Mouse (Mus musculus): ENCODE data around the gene Ezr. TPM values are rescaled to one million over a fixed set of nuclear protein-coding genes. Genes with fewer than 3 reads are reported as not detected.
"Not testable (repeated sequence)": the region's sequence is repeated elsewhere in the genome, so short reads cannot be mapped to it uniquely, and the experiment has no call there.

The Ezr gene
- polyA plus RNA-seq, 1 experiment from 2014 or later, result 59.1 TPM

- DNase-seq (ENCODE audit: low spot score), result peak; percentile 33
- H3K4me1 ChIP-seq (ENCODE audit: control insufficient read depth, insufficient read depth, low read length); H3K27ac ChIP-seq (replicated peaks; ENCODE audit: low read depth, low read length); H3K9me3 ChIP-seq (ENCODE audit: control insufficient read depth, low read length); H3K27me3 ChIP-seq (replicated peaks; ENCODE audit: control insufficient read depth, insufficient read depth, low read length); H3K4me3 ChIP-seq (ENCODE audit: low read depth, low read length); H3K9ac ChIP-seq (ENCODE audit: low read depth, low read length); H3K36me3 ChIP-seq (ENCODE audit: control insufficient read depth, insufficient read depth, low read length); H3K4me2 ChIP-seq (ENCODE audit: low read depth, low read length): not testable (repeated sequence)
- peak; percentile 72; the same call in 1 of the 2 replicates for ATAC-seq (ENCODE audit: low read depth)
- WGBS, result 75% methylated on average over 1 of the region's 4 CpGs
Measured at GRCm38 (mm10) chr17:6697224-6697775, 85.3 kb downstream of the Ezr start.

- not testable (repeated sequence) for H3K4me3 ChIP-seq (ENCODE audit: low read depth, low read length); H3K4me2 ChIP-seq (ENCODE audit: low read depth, low read length); H3K9me3 ChIP-seq (ENCODE audit: control insufficient read depth, low read length); DNase-seq (ENCODE audit: low spot score); ATAC-seq (ENCODE audit: low read depth); H3K9ac ChIP-seq (ENCODE audit: low read depth, low read length); H3K27me3 ChIP-seq (replicated peaks; ENCODE audit: control insufficient read depth, insufficient read depth, low read length); H3K4me1 ChIP-seq (ENCODE audit: control insufficient read depth, insufficient read depth, low read length); H3K36me3 ChIP-seq (ENCODE audit: control insufficient read depth, insufficient read depth, low read length); H3K27ac ChIP-seq (replicated peaks; ENCODE audit: low read depth, low read length)
- WGBS, result 44% methylated on average over 6 of the region's 8 CpGs
Measured at GRCm38 (mm10) chr17:6696521-6696920, 86.1 kb downstream of the Ezr start.

GRCm38 (mm10) chr17:6695712-6696111 is 86.9 kb downstream of the Ezr start:
- 80% methylated on average over 8 of the region's 9 CpGs for WGBS
- H3K4me3 ChIP-seq (ENCODE audit: low read depth, low read length); H3K9ac ChIP-seq (ENCODE audit: low read depth, low read length); H3K27ac ChIP-seq (replicated peaks; ENCODE audit: low read depth, low read length); DNase-seq (ENCODE audit: low spot score); H3K36me3 ChIP-seq (ENCODE audit: control insufficient read depth, insufficient read depth, low read length); H3K27me3 ChIP-seq (replicated peaks; ENCODE audit: control insufficient read depth, insufficient read depth, low read length); H3K4me2 ChIP-seq (ENCODE audit: low read depth, low read length); ATAC-seq (ENCODE audit: low read depth); H3K4me1 ChIP-seq (ENCODE audit: control insufficient read depth, insufficient read depth, low read length); H3K9me3 ChIP-seq (ENCODE audit: control insufficient read depth, low read length): not testable (repeated sequence)

GRCm38 (mm10) chr17:6691596-6691995 is 91.0 kb downstream of the Ezr start:
- WGBS, result 8% methylated on average over 2 of the region's 2 CpGs
- H3K27ac ChIP-seq (replicated peaks; ENCODE audit: low read depth, low read length); H3K4me3 ChIP-seq (ENCODE audit: low read depth, low read length); H3K27me3 ChIP-seq (replicated peaks; ENCODE audit: control insufficient read depth, insufficient read depth, low read length); DNase-seq (ENCODE audit: low spot score); H3K4me2 ChIP-seq (ENCODE audit: low read depth, low read length); H3K36me3 ChIP-seq (ENCODE audit: control insufficient read depth, insufficient read depth, low read length); H3K9ac ChIP-seq (ENCODE audit: low read depth, low read length); H3K4me1 ChIP-seq (ENCODE audit: control insufficient read depth, insufficient read depth, low read length); H3K9me3 ChIP-seq (ENCODE audit: control insufficient read depth, low read length); ATAC-seq (ENCODE audit: low read depth): not testable (repeated sequence)

GRCm38 (mm10) chr17:6689344-6689743 is 93.2 kb downstream of the Ezr start:
- ATAC-seq (ENCODE audit: low read depth); H3K4me1 ChIP-seq (ENCODE audit: control insufficient read depth, insufficient read depth, low read length); H3K9ac ChIP-seq (ENCODE audit: low read depth, low read length); H3K4me2 ChIP-seq (ENCODE audit: low read depth, low read length); H3K4me3 ChIP-seq (ENCODE audit: low read depth, low read length); H3K9me3 ChIP-seq (ENCODE audit: control insufficient read depth, low read length); DNase-seq (ENCODE audit: low spot score); H3K27ac ChIP-seq (replicated peaks; ENCODE audit: low read depth, low read length); H3K36me3 ChIP-seq (ENCODE audit: control insufficient read depth, insufficient read depth, low read length); H3K27me3 ChIP-seq (replicated peaks; ENCODE audit: control insufficient read depth, insufficient read depth, low read length): not testable (repeated sequence)
- WGBS, result 68% methylated on average over 2 of the region's 4 CpGs

Other genes starting within 250 kb of the Ezr start
- gene Dynlt1c, start 181.1 kb downstream of the Ezr start, polyA plus RNA-seq (2014; fragmentation: Nextera tagmentation; extraction: Ambion mirVana), result 24.1 and 25.6 TPM in 2 replicates
- 254 and 264 TPM in 2 replicates for gene Dynlt1f, start 126.9 kb downstream of the Ezr start, polyA plus RNA-seq (2014; fragmentation: Nextera tagmentation; extraction: Ambion mirVana)
- gene Sytl3, start 123.7 kb downstream of the Ezr start, polyA plus RNA-seq (2014; fragmentation: Nextera tagmentation; extraction: Ambion mirVana), result 0.43 and 0.70 TPM in 2 replicates
- 43.2 and 44.6 TPM in 2 replicates for gene Rsph3b, start 165.9 kb upstream of the Ezr start, polyA plus RNA-seq (2014; fragmentation: Nextera tagmentation; extraction: Ambion mirVana)
- 45.9 and 48.1 TPM in 2 replicates for gene Tagap1, start 178.4 kb upstream of the Ezr start, polyA plus RNA-seq (2014; fragmentation: Nextera tagmentation; extraction: Ambion mirVana)
- gene Rnaset2b, start 187.8 kb upstream of the Ezr start, polyA plus RNA-seq (2014; fragmentation: Nextera tagmentation; extraction: Ambion mirVana), result 183 and 184 TPM in 2 replicates
- gene Gm49721, start 196.1 kb upstream of the Ezr start, polyA plus RNA-seq (2014; fragmentation: Nextera tagmentation; extraction: Ambion mirVana), result 0.10 and 0.37 TPM in 2 replicates
- not detected in 2 replicates for gene Gm1604a, start 242.8 kb upstream of the Ezr start, polyA plus RNA-seq (2014; fragmentation: Nextera tagmentation; extraction: Ambion mirVana)

All from embryonic facial prominence, embryonic 14.5 days (tissue).